Mouse (Mus musculus): ENCODE data around the gene Tuba1b. TPM values are rescaled to one million over a fixed set of nuclear protein-coding genes. Genes with fewer than 3 reads are reported as not detected.
"Not testable (repeated sequence)": the region's sequence is repeated elsewhere in the genome, so short reads cannot be mapped to it uniquely, and the experiment has no call there.

Tuba1b gene
- 1,790 and 1,867 TPM in 2 replicates for polyA plus RNA-seq (2016; fragmentation: Nextera tagmentation; extraction: Ambion mirVana)

GRCm38 (mm10) chr15:98934217-98934839, at the start of gene Tuba1b:
Gene Tuba1b (minus strand): TSS chr15:98934565.
- H3K9ac ChIP-seq = peak within 1 kb of the TSS; percentile 94
- peak within 1 kb of the TSS; percentile 83 for H3K4me3 ChIP-seq (replicated peaks)
- peak; percentile 95 for ATAC-seq (ENCODE audit: low FRiP score)
- under 1% methylated on average over 57 of the region's 58 CpGs for WGBS
- no peaks in the 10 kb centered on the region for H3K9me3 ChIP-seq
- H3K27ac ChIP-seq = peak within 1 kb of the TSS; percentile 99
- peaks cover 11% of the 10 kb centered on the region for H3K36me3 ChIP-seq (replicated peaks)
- peak within 1 kb of the TSS; percentile 93 for H3K4me2 ChIP-seq
- no peaks in the 10 kb centered on the region for H3K27me3 ChIP-seq
- H3K4me1 ChIP-seq = peaks cover 27% of the 10 kb centered on the region

- 21% methylated on average over 16 of the region's 16 CpGs for whole genome bisulfite sequencing
- peak; percentile 55 for ATAC-seq (ENCODE audit: low FRiP score)
- peak overlapping the region; percentile 78 for H3K27ac ChIP-seq
- peak overlapping the region; percentile 63 for H3K4me2 ChIP-seq
- peak overlapping the region; percentile 53 for H3K9ac ChIP-seq
- peaks cover 80% of the 10 kb centered on the region for H3K4me1 ChIP-seq
- no peaks in the 10 kb centered on the region for H3K9me3 ChIP-seq
- peak overlapping the region; percentile 27 for H3K4me3 ChIP-seq (replicated peaks)
- H3K27me3 ChIP-seq = no peaks in the 10 kb centered on the region
- no peaks in the 10 kb centered on the region for H3K36me3 ChIP-seq (replicated peaks)
These were observed 49.2 kb upstream of the Tuba1b start for GRCm38 (mm10) chr15:98983431-98984081.

GRCm38 (mm10) chr15:98982100-98982499, 47.7 kb upstream of the Tuba1b start:
- Histone ChIP-seq H3K9ac (no peak overlapping the region), H3K36me3 (replicated peaks) (no peaks in the 10 kb centered on the region), H3K27me3 (no peaks in the 10 kb centered on the region), H3K9me3 (no peaks in the 10 kb centered on the region), H3K27ac (no peak overlapping the region), H3K4me1 (peaks cover 80% of the 10 kb centered on the region), H3K4me3 (replicated peaks) (no peak overlapping the region), H3K4me2 (no peak overlapping the region)
- no peak for ATAC-seq (ENCODE audit: low FRiP score)
- WGBS = 78% methylated on average over 6 of the region's 6 CpGs

GRCm38 (mm10) chr15:98980012-98980614, 45.7 kb upstream of the Tuba1b start:
- no peak overlapping the region for H3K4me3 ChIP-seq (replicated peaks)
- H3K9me3 ChIP-seq = no peaks in the 10 kb centered on the region
- H3K36me3 ChIP-seq (replicated peaks) = no peaks in the 10 kb centered on the region
- H3K27me3 ChIP-seq = no peaks in the 10 kb centered on the region
- no peak overlapping the region for H3K9ac ChIP-seq
- peaks cover 67% of the 10 kb centered on the region for H3K4me1 ChIP-seq
- 23% methylated on average over 7 of the region's 7 CpGs for WGBS
- ATAC-seq (ENCODE audit: low FRiP score) = no peak
- H3K27ac ChIP-seq = peak overlapping the region; percentile 48
- H3K4me2 ChIP-seq = no peak overlapping the region

GRCm38 (mm10) chr15:98978409-98979172, 44.2 kb upstream of the Tuba1b start:
- H3K4me2 ChIP-seq = peak overlapping the region; percentile 32
- no peaks in the 10 kb centered on the region for H3K36me3 ChIP-seq (replicated peaks)
- no peak for ATAC-seq (ENCODE audit: low FRiP score)
- H3K4me1 ChIP-seq = peaks cover 57% of the 10 kb centered on the region
- no peaks in the 10 kb centered on the region for H3K27me3 ChIP-seq
- H3K9me3 ChIP-seq = no peaks in the 10 kb centered on the region
- peak overlapping the region; percentile 90 for H3K27ac ChIP-seq
- H3K9ac ChIP-seq = 0 out of 2 replicates have a peak overlapping the region, but pooled peaks have one; percentile 17
- 56% methylated on average over 20 of the region's 20 CpGs for WGBS
- H3K4me3 ChIP-seq (replicated peaks) = no peak overlapping the region

- peak overlapping the region; percentile 90 for H3K27ac ChIP-seq
- peak overlapping the region; percentile 32 for H3K4me2 ChIP-seq
- H3K9me3 ChIP-seq = no peaks in the 10 kb centered on the region
- H3K9ac ChIP-seq = 0 out of 2 replicates have a peak overlapping the region, but pooled peaks have one; percentile 17
- H3K27me3 ChIP-seq = no peaks in the 10 kb centered on the region
- H3K4me3 ChIP-seq (replicated peaks) = no peak overlapping the region
- H3K4me1 ChIP-seq = peaks cover 57% of the 10 kb centered on the region
- peak; percentile 62; the same call in 1 of the 2 replicates for ATAC-seq (ENCODE audit: low FRiP score)
- no peaks in the 10 kb centered on the region for H3K36me3 ChIP-seq (replicated peaks)
- 53% methylated on average over 14 of the region's 14 CpGs for WGBS
These were observed 43.5 kb upstream of the Tuba1b start for GRCm38 (mm10) chr15:98977759-98978408.

- Histone ChIP-seq H3K9me3 (no peaks in the 10 kb centered on the region), H3K9ac (no peak overlapping the region), H3K4me1 (peaks cover 55% of the 10 kb centered on the region), H3K36me3 (replicated peaks) (no peaks in the 10 kb centered on the region), H3K27ac (peak overlapping the region; percentile 90), H3K4me3 (replicated peaks) (no peak overlapping the region), H3K27me3 (no peaks in the 10 kb centered on the region), H3K4me2 (peak overlapping the region; percentile 32; the same call in 1 of the 2 replicates)
- no peak for ATAC-seq (ENCODE audit: low FRiP score)
- 68% methylated on average over 21 of the region's 21 CpGs for WGBS
These were observed 42.7 kb upstream of the Tuba1b start for GRCm38 (mm10) chr15:98976763-98977758.

- peaks cover 66% of the 10 kb centered on the region for H3K4me1 ChIP-seq
These were observed 38.8 kb upstream of the Tuba1b start for GRCm38 (mm10) chr15:98973015-98973614.

GRCm38 (mm10) chr15:98971576-98972320, 37.4 kb upstream of the Tuba1b start:
- WGBS = 71% methylated on average over 15 of the region's 15 CpGs

More at GRCm38 (mm10) chr15:98973015-98973614, 38.8 kb upstream of the Tuba1b start:
- no peaks in the 10 kb centered on the region for H3K9me3 ChIP-seq
- H3K4me3 ChIP-seq (replicated peaks) = no peak overlapping the region
- H3K4me2 ChIP-seq = no peak overlapping the region
- H3K36me3 ChIP-seq (replicated peaks) = no peaks in the 10 kb centered on the region
- WGBS = 93% methylated on average over 9 of the region's 9 CpGs
- no peaks in the 10 kb centered on the region for H3K27me3 ChIP-seq
- peak overlapping the region; percentile 56; the same call in 1 of the 2 replicates for H3K27ac ChIP-seq
- H3K9ac ChIP-seq = no peak overlapping the region
- no peak for ATAC-seq (ENCODE audit: low FRiP score)

GRCm38 (mm10) chr15:98971111-98971510, 36.7 kb upstream of the Tuba1b start:
- Histone ChIP-seq H3K4me1 (peaks cover 59% of the 10 kb centered on the region), H3K27ac (peak overlapping the region; percentile 94), H3K4me3 (replicated peaks) (peak overlapping the region; percentile 11; the same call in 1 of the 2 replicates), H3K36me3 (replicated peaks) (no peaks in the 10 kb centered on the region), H3K9ac (peak overlapping the region; percentile 29; the same call in 1 of the 2 replicates), H3K9me3 (no peaks in the 10 kb centered on the region), H3K4me2 (peak overlapping the region; percentile 46), H3K27me3 (no peaks in the 10 kb centered on the region)
- 7% methylated on average over 4 of the region's 4 CpGs for WGBS
- ATAC-seq (ENCODE audit: low FRiP score) = 0 out of 2 replicates have a peak, but pooled peaks have one; percentile 22

More at GRCm38 (mm10) chr15:98971576-98972320, 37.4 kb upstream of the Tuba1b start:
- ATAC-seq (ENCODE audit: low FRiP score) = peak; percentile 39; the same call in 1 of the 2 replicates
- not testable (repeated sequence) for H3K36me3 ChIP-seq (replicated peaks); H3K9me3 ChIP-seq; H3K27me3 ChIP-seq
- Histone ChIP-seq H3K4me1 (peaks cover 62% of the 10 kb centered on the region), H3K4me2 (peak overlapping the region; percentile 46), H3K9ac (peak overlapping the region; percentile 29; the same call in 1 of the 2 replicates), H3K27ac (peak overlapping the region; percentile 94), H3K4me3 (replicated peaks) (peak overlapping the region; percentile 11; the same call in 1 of the 2 replicates)
